Comparison of ENCODE assay signal across 8 mouse cellular contexts in genomic region chr8:93598613-93599121, GRCm38 (mm10).
DNase-seq lines count a peak whose midpoint lies in the region; ATAC-seq lines count a peak whose summit lies in the region.

No protein-coding gene starts in this region.

- H3K4me1 ChIP-seq in hindbrain, embryonic 15.5 days (replicated peaks): peaks cover 20% of the 10 kb centered on the region
- H3K4me1 ChIP-seq in hindbrain, embryonic 11.5 days (replicated peaks; ENCODE audit: control insufficient read depth, insufficient read depth, low read length): no peaks in the 10 kb centered on the region

- H3K27ac ChIP-seq in hindbrain, embryonic 15.5 days (replicated peaks): 0 out of 2 replicates have a peak overlapping the region, but pooled peaks have one; percentile 27
- no peak overlapping the region for H3K27ac ChIP-seq in hindbrain, embryonic 11.5 days (ENCODE audit: low read depth, low read length)

- no peaks in the 10 kb centered on the region for H3K36me3 ChIP-seq in hindbrain, embryonic 15.5 days
- H3K36me3 ChIP-seq in hindbrain, embryonic 11.5 days (ENCODE audit: control insufficient read depth, insufficient read depth, low read length): no peaks in the 10 kb centered on the region

- peak overlapping the region; percentile 32; the same call in 1 of the 2 replicates for H3K4me2 ChIP-seq in hindbrain, embryonic 15.5 days
- H3K4me2 ChIP-seq in hindbrain, embryonic 11.5 days (replicated peaks; ENCODE audit: low read depth, low read length): no peak overlapping the region

- 50% methylated on average over 11 of the region's 11 CpGs for WGBS in hindbrain, embryonic 15.5 days
- WGBS in hindbrain, embryonic 11.5 days: 68% methylated on average over 11 of the region's 11 CpGs

- no peaks in the 10 kb centered on the region for H3K27me3 ChIP-seq in hindbrain, embryonic 15.5 days
- no peaks in the 10 kb centered on the region for H3K27me3 ChIP-seq in hindbrain, embryonic 11.5 days (ENCODE audit: control insufficient read depth, insufficient read depth, low read length)

- H3K9me3 ChIP-seq in hindbrain, embryonic 15.5 days: no peaks in the 10 kb centered on the region
- H3K9me3 ChIP-seq in hindbrain, embryonic 11.5 days (ENCODE audit: control insufficient read depth, low read length): no peaks in the 10 kb centered on the region

- intact Hi-C loops in heart, postnatal 14 days (cut with DNase I): no loop called here

- no peak overlapping the region for H3K9ac ChIP-seq in hindbrain, embryonic 15.5 days
- H3K9ac ChIP-seq in hindbrain, embryonic 11.5 days (ENCODE audit: low read depth, low read length): no peak overlapping the region

- ATAC-seq in hindbrain, embryonic 15.5 days (ENCODE audit: low FRiP score, low read depth): peak; percentile 56; the same call in 1 of the 2 replicates
- no peak for ATAC-seq in hindbrain, embryonic 11.5 days (ENCODE audit: low FRiP score)

- no peak overlapping the region for H3K4me3 ChIP-seq in hindbrain, embryonic 15.5 days
- no peak overlapping the region for H3K4me3 ChIP-seq in hindbrain, embryonic 11.5 days (ENCODE audit: low read depth, low read length)

- no peak for DNase-seq in hindbrain, embryonic 11.5 days (ENCODE audit: low spot score)
- peak; percentile 97 for DNase-seq in heart, adult 11 months
- DNase-seq in heart, postnatal 14 days: peak; percentile 46 to 62
- peak; percentile 72 for DNase-seq in lung, postnatal 10 days
- no peak for DNase-seq in adrenal gland, postnatal 4 days (ENCODE audit: low spot score in 2 of 2)
- DNase-seq in thymus, postnatal 10 days (ENCODE audit: low spot score in 2 of 2): no peak
- DNase-seq in thymus, postnatal 25 days: no peak

Comparison
In these comparisons a context has a peak if more than half of its experiments do, and no peak if none do; other contexts are left out.
1. DNase-seq: peak in heart, adult 11 months (single experiment), heart, postnatal 14 days (2 of 2) and lung, postnatal 10 days (single experiment); none in hindbrain, embryonic 11.5 days (single experiment), adrenal gland, postnatal 4 days (0 of 2), thymus, postnatal 10 days (0 of 2) and thymus, postnatal 25 days (single experiment).